Mouse (Mus musculus): Measurements from ENCODE around the gene Slc36a1. TPM values are rescaled to one million over a fixed set of nuclear protein-coding genes. Genes with fewer than 3 reads are reported as not detected.

Gene Slc36a1
- polyA plus RNA-seq, 2 experiments, result 1.7 to 7.9 TPM

DNA sequence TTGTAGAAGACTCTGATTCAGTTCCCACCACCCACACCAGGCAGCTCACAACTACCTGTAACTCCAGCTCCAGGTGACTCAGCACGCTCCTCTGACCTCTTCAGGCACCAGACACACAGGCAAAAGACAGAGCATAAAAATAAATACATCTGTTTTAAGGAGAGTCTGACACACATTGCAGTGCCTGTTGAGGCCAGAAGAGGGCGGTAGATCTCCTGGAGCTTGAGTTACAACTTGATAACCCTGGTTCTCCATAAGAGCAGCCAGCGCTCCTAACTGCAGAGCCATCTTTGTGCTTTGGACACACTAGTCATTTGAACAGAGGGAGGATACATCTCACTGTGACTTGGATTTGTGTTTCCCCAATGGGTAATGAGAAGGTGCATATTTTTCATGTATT lies 39.4 kb upstream of the Slc36a1 start:
- no peak overlapping the region for H3K27ac ChIP-seq
- H3K4me3 ChIP-seq (ENCODE audit: insufficient read depth in 1 of 2, low read depth in 2 of 2, low read length in 2 of 2), result no peak overlapping the region
- H3K9me3 ChIP-seq (ENCODE audit: control insufficient read depth, low read length), result no peaks in the 10 kb centered on the region
- TF ChIP-seq EP300 (IDR thresholded peaks at IDR 0.05; ENCODE audit: low read depth), result no peak
- peak; percentile 83 for TF ChIP-seq CTCF (IDR thresholded peaks at IDR 0.05; ENCODE audit: low read depth)
- no peaks in the 10 kb centered on the region for H3K27me3 ChIP-seq (ENCODE audit: control insufficient read depth, insufficient read depth, low read length)
- no peak overlapping the region for H3K4me2 ChIP-seq (ENCODE audit: low read depth)
- peaks cover 0 to 6% of the 10 kb centered on the region in 2 experiments; a peak in 2 of 4 replicates for H3K4me1 ChIP-seq (replicated peaks; ENCODE audit: control insufficient read depth in 2 of 2, insufficient read depth in 2 of 2, low read length in 1 of 2)
- no peak for ATAC-seq (ENCODE audit: insufficient read depth)
- no peaks in the 10 kb centered on the region for H3K36me3 ChIP-seq (replicated peaks; ENCODE audit: control insufficient read depth, insufficient read depth, low read depth)
- H3K9ac ChIP-seq (replicated peaks), result no peak overlapping the region
- DNase-seq (ENCODE audit: low read depth in 3 of 3, low spot score in 3 of 3), result peak in 1 of 3 experiments; percentile 29
- WGBS (ENCODE audit: insufficient replicate concordance), result 29% methylated on average over 3 of the region's 3 CpGs

DNA sequence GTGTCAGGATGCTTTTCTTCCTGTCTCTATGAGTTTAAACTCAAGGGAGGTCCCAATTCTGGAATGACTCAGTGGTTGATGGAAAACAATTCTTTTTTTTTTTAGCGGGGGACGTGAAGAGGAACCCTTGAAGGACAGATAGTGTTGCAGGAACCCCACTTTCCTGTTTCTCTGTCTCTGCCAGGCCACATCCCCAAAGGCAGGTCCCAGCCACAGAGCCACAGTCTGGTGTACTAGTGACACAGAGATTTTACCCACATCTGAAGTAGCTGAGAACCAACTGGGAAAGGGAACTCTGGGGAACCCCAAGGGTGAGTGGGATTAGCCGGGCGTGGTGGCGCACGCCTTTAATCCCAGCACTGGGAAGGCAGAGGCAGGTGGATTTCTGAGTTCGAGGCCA lies 38.4 kb upstream of the Slc36a1 start:
- Histone ChIP-seq H3K36me3 (replicated peaks; ENCODE audit: control insufficient read depth, insufficient read depth, low read depth) (no peaks in the 10 kb centered on the region), H3K27me3 (ENCODE audit: control insufficient read depth, insufficient read depth, low read length) (no peaks in the 10 kb centered on the region), H3K4me2 (ENCODE audit: low read depth) (no peak overlapping the region), H3K4me3 (ENCODE audit: insufficient read depth in 1 of 2, low read depth in 2 of 2, low read length in 2 of 2) (no peak overlapping the region), H3K9me3 (ENCODE audit: control insufficient read depth, low read length) (no peaks in the 10 kb centered on the region), H3K27ac (no peak overlapping the region), H3K9ac (replicated peaks) (no peak overlapping the region), H3K4me1 (replicated peaks; ENCODE audit: control insufficient read depth in 2 of 2, insufficient read depth in 2 of 2, low read length in 1 of 2) (peaks cover 0 to 6% of the 10 kb centered on the region in 2 experiments; a peak in 2 of 4 replicates)
- ATAC-seq (ENCODE audit: insufficient read depth) (no peak), DNase-seq (ENCODE audit: low read depth in 3 of 3, low spot score in 3 of 3) (no peak)
- 70% methylated on average over 7 of the region's 7 CpGs for WGBS (ENCODE audit: insufficient replicate concordance)
- TF ChIP-seq CTCF (IDR thresholded peaks at IDR 0.05; ENCODE audit: low read depth) (no peak), EP300 (IDR thresholded peaks at IDR 0.05; ENCODE audit: low read depth) (no peak)

DNA sequence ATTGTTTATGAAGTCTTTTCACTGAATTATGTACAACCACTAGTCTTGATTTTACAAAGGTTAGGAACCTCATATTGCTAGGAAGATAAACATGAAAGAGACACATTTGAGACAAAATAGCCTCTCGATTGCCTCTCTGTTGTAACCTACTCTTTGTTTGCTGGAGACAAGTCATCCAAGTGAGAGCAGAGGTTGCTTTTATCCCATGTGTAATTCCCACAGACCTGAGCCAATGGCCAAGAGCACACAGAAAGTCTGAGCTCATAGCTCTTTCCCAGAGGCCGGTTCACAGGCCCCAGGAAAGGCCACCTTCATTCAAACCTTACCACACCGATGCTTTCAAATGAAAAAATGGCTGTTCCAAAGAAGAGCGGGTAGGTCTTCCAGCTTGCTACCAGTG lies 35.6 kb upstream of the Slc36a1 start:
- DNase-seq (ENCODE audit: low read depth in 3 of 3, low spot score in 3 of 3) (no peak), ATAC-seq (ENCODE audit: insufficient read depth) (no peak)
- H3K9me3 ChIP-seq (ENCODE audit: control insufficient read depth, low read length), result no peaks in the 10 kb centered on the region
- no peaks in the 10 kb centered on the region for H3K36me3 ChIP-seq (replicated peaks; ENCODE audit: control insufficient read depth, insufficient read depth, low read depth)
- TF ChIP-seq CTCF (IDR thresholded peaks at IDR 0.05; ENCODE audit: low read depth), result no peak
- no peak for TF ChIP-seq EP300 (IDR thresholded peaks at IDR 0.05; ENCODE audit: low read depth)
- no peak overlapping the region for H3K27ac ChIP-seq
- no peaks in the 10 kb centered on the region for H3K27me3 ChIP-seq (ENCODE audit: control insufficient read depth, insufficient read depth, low read length)
- WGBS (ENCODE audit: insufficient replicate concordance), result 55% methylated on average over 4 of the region's 4 CpGs
- no peak overlapping the region for H3K4me3 ChIP-seq (ENCODE audit: insufficient read depth in 1 of 2, low read depth in 2 of 2, low read length in 2 of 2)
- H3K4me1 ChIP-seq (replicated peaks; ENCODE audit: control insufficient read depth in 2 of 2, insufficient read depth in 2 of 2, low read length in 1 of 2), result 0 out of 4 replicates have a peak, but pooled peaks cover 0 to 2% of the 10 kb centered on the region in 2 experiments
- no peak overlapping the region for H3K9ac ChIP-seq (replicated peaks)
- no peak overlapping the region for H3K4me2 ChIP-seq (ENCODE audit: low read depth)

DNA sequence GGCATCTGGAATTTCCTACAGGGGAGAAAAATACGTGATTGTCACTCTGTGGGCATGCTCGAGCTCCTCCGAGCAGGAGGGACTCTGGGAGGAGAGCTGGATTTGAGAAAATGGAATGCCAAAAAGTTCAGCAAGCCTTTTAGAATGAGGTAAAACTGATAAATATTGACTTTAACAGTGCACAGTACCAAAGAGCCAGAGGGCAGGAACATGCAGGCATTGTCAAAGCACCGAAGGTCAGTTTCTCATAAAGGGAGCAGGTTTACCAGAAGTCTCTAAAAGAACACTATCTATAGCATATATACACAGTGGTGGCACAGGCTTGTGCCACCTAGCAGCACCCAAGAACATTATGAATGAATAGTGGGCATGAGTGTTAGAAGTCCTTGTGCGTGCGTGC lies 35.2 kb upstream of the Slc36a1 start:
- H3K4me3 ChIP-seq (ENCODE audit: insufficient read depth in 1 of 2, low read depth in 2 of 2, low read length in 2 of 2), result no peak overlapping the region
- H3K9ac ChIP-seq (replicated peaks), result no peak overlapping the region
- TF ChIP-seq EP300 (IDR thresholded peaks at IDR 0.05; ENCODE audit: low read depth), result no peak
- no peak for TF ChIP-seq CTCF (IDR thresholded peaks at IDR 0.05; ENCODE audit: low read depth)
- H3K27ac ChIP-seq, result no peak overlapping the region
- H3K27me3 ChIP-seq (ENCODE audit: control insufficient read depth, insufficient read depth, low read length), result no peaks in the 10 kb centered on the region
- 69% methylated on average over 6 of the region's 6 CpGs for WGBS (ENCODE audit: insufficient replicate concordance)
- DNase-seq (ENCODE audit: low read depth in 3 of 3, low spot score in 3 of 3) (no peak), ATAC-seq (ENCODE audit: insufficient read depth) (no peak)
- no peaks in the 10 kb centered on the region for H3K36me3 ChIP-seq (replicated peaks; ENCODE audit: control insufficient read depth, insufficient read depth, low read depth)
- H3K9me3 ChIP-seq (ENCODE audit: control insufficient read depth, low read length), result no peaks in the 10 kb centered on the region
- 0 out of 4 replicates have a peak, but pooled peaks cover 0 to 2% of the 10 kb centered on the region in 2 experiments for H3K4me1 ChIP-seq (replicated peaks; ENCODE audit: control insufficient read depth in 2 of 2, insufficient read depth in 2 of 2, low read length in 1 of 2)
- no peak overlapping the region for H3K4me2 ChIP-seq (ENCODE audit: low read depth)

DNA sequence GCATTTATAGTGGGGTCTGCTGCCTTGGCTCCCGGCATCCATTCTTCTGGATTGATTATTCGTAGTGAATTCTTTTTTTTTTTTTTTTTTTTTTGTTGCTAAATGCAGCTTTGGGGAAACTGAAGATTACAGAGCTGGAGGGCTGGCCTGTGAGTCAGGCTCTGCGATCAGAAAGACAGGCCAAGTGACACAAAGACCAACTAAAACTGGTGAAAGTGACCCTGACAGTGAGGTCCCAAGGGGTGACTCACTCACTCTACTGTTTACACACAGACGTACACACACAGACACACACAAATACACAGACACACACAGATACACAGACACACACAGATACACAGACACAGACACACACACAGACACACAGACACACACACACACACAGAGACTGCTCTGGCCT lies 33.6 kb upstream of the Slc36a1 start:
- 52% methylated on average over 4 of the region's 4 CpGs for WGBS (ENCODE audit: insufficient replicate concordance)
- Histone ChIP-seq H3K4me2 (ENCODE audit: low read depth) (no peak overlapping the region), H3K9me3 (ENCODE audit: control insufficient read depth, low read length) (no peaks in the 10 kb centered on the region), H3K9ac (replicated peaks) (no peak overlapping the region), H3K27ac (no peak overlapping the region), H3K4me1 (replicated peaks; ENCODE audit: control insufficient read depth in 2 of 2, insufficient read depth in 2 of 2, low read length in 1 of 2) (0 out of 4 replicates have a peak, but pooled peaks cover 0 to 2% of the 10 kb centered on the region in 2 experiments), H3K27me3 (ENCODE audit: control insufficient read depth, insufficient read depth, low read length) (no peaks in the 10 kb centered on the region), H3K4me3 (ENCODE audit: insufficient read depth in 1 of 2, low read depth in 2 of 2, low read length in 2 of 2) (no peak overlapping the region), H3K36me3 (replicated peaks; ENCODE audit: control insufficient read depth, insufficient read depth, low read depth) (no peaks in the 10 kb centered on the region)
- no peak for TF ChIP-seq CTCF (IDR thresholded peaks at IDR 0.05; ENCODE audit: low read depth)
- no peak for TF ChIP-seq EP300 (IDR thresholded peaks at IDR 0.05; ENCODE audit: low read depth)
- DNase-seq (ENCODE audit: low read depth in 3 of 3, low spot score in 3 of 3) (no peak), ATAC-seq (ENCODE audit: insufficient read depth) (no peak)
